Mouse (Mus musculus) neural tube, embryonic 14.5 days (tissue): ENCODE results near the gene Shank1. TPM values are rescaled to one million over a fixed set of nuclear protein-coding genes. Genes with fewer than 3 reads are reported as not detected.
"Not testable (repeated sequence)": the region's sequence is repeated elsewhere in the genome, so short reads cannot be mapped to it uniquely, and the experiment has no call there.

Experiments
- ATAC-seq: fragments of 200-750 bp; cut with Nextera tagmentation; 2 replicates; pipeline ENCODE4 v1.8.0; 2017; ENCODE audit warnings: low read depth, mild to moderate bottlenecking, moderate TSS enrichment, moderate library complexity
- H3K27ac ChIP-seq: fragments of 300-500 bp; sonication (generic); 2 replicates; pipeline ENCODE4 v1.5.1; 2014; ENCODE audit warnings: low read depth, mild to moderate bottlenecking, control low read depth, low read length, moderate library complexity, mixed read lengths
- H3K27me3 ChIP-seq: fragments of 300-500 bp; sonication (generic); 2 replicates; pipeline ENCODE4 v1.6.1; 2014; ENCODE audit warnings: low read length; ENCODE audit not compliant: control insufficient read depth, insufficient read depth
- H3K36me3 ChIP-seq: fragments of 300-500 bp; sonication (generic); 2 replicates; pipeline ENCODE4 v1.6.1; 2014; ENCODE audit warnings: low read length, mixed read lengths; ENCODE audit not compliant: control insufficient read depth, insufficient read depth
- H3K4me1 ChIP-seq: fragments of 300-500 bp; sonication (generic); 2 replicates; pipeline ENCODE4 v1.6.1; 2014; ENCODE audit warnings: low read length; ENCODE audit not compliant: control insufficient read depth, insufficient read depth
- H3K4me2 ChIP-seq: fragments of 300-500 bp; sonication (generic); 2 replicates; pipeline ENCODE4 v1.6.1; 2014; ENCODE audit warnings: mild to moderate bottlenecking, low read depth, low read length, control low read depth
- H3K4me3 ChIP-seq: fragments of 300-500 bp; sonication (generic); 2 replicates; pipeline ENCODE4 v1.5.1; 2014; ENCODE audit warnings: low read depth, low read length, control low read depth, mixed read lengths
- H3K9ac ChIP-seq: fragments of 300-500 bp; sonication (generic); replicated peaks from 2 replicates; pipeline ENCODE4 v1.6.1; 2014; ENCODE audit warnings: low read depth, mild to moderate bottlenecking, control low read depth, low read length, mixed read lengths
- H3K9me3 ChIP-seq: fragments of 300-500 bp; sonication (generic); 2 replicates; pipeline ENCODE4 v1.6.1; 2016; ENCODE audit warnings: low read length; ENCODE audit not compliant: control insufficient read depth
- WGBS: fragments of 180-500 bp; shearing (Covaris S2); extraction: QIAGEN DNeasy Blood & Tissue Kit; methylation state at CpG from one replicate; pipeline ENCODE4 v1.1.7; 2014; 5-methylcytosine and 5-hydroxymethylcytosine counted together
- polyA plus RNA-seq: library from polyadenylated mRNA; unstranded; fragments of >200 nt; fragmentation: Nextera tagmentation; extraction: Ambion mirVana; gene quantifications from 2 replicates; pipeline ENCODE4 v1.2.1, GENCODE M21; 2014

Shank1 gene
- polyA plus RNA-seq, 1 experiment from 2014 or later: 62.7 TPM

DNA sequence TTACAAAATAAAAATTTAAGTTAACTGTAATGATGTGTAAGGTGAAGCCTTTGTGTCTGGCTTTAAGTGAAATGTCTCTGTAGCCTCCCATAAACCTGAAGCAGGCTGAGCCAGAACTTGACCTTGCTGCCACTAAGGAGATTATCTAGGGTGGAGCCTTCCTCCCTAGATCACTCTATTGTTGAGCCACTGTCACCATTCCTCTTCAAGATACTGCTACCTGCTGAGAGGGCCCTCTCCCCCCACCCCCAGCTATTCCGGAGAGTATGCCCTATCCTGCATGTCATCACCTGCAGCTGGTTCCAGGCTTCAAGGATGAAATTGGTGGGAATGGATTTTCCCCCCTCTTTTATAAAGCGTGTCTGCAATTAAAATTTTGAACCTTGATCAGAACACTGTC is 12.6 kb upstream of the Shank1 start:
- not testable (repeated sequence) for H3K27me3 ChIP-seq, H3K27ac ChIP-seq, ATAC-seq, H3K4me1 ChIP-seq, H3K4me3 ChIP-seq, H3K9me3 ChIP-seq, H3K9ac ChIP-seq, H3K4me2 ChIP-seq, H3K36me3 ChIP-seq
- 77% methylated on average over 2 of the region's 2 CpGs for WGBS

DNA sequence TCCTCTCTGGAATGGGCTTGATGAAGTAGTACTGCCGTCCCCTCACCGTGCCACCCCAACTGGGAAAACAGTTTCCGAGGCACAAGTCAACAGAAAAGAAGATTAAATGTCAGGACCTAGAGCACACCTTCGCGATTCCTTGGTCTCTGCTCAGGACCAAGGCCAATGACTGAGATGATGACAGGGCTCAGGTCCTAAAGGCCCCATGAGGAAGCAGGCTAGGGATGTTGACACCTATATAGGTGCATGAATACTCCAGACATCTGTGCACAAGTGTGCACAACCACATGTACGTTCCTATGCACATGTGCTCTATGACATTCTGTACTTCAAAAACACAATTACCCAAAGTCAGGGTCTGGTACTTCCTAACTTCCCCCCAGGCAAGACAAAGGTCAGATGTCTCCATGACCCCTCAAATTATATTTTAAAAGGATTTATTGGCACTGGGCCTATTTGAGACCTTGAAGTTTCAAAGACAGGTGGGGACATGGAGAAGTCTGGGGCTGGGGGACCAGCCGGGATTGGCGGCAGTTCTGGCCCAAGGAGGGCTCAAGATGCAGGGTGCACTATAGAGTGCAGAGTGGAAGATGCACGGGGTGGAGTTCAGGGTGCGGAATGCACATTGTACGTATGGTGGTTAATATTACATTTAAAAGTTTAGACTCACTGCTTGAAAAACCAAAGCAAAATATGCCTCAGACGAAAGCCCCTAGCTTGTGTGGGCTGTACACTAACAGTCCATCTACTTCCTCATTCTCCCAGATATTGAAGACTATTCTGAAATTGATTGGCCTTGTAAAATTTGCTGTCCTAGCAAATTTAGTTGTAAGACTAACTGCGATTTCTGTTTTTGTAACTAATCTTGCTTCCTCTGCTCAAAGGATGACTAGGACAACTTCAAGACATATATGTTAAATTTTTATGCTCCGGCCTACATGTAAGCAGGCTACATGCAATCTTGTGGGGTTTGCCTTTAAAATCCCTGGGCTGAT is 6.4 kb upstream of the Shank1 start:
- no peak for ATAC-seq
- peaks cover 8% of the 10 kb centered on the region; the same call in 1 of the 2 replicates for H3K4me1 ChIP-seq
- H3K4me3 ChIP-seq: peak overlapping the region; percentile 70
- 84% methylated on average over 14 of the region's 14 CpGs for WGBS
- peak overlapping the region; percentile 92 for H3K27ac ChIP-seq
- H3K9ac ChIP-seq: peak overlapping the region; percentile 95
- no peaks in the 10 kb centered on the region for H3K36me3 ChIP-seq
- no peaks in the 10 kb centered on the region for H3K27me3 ChIP-seq
- H3K9me3 ChIP-seq: no peaks in the 10 kb centered on the region
- H3K4me2 ChIP-seq: peak overlapping the region; percentile 84

DNA sequence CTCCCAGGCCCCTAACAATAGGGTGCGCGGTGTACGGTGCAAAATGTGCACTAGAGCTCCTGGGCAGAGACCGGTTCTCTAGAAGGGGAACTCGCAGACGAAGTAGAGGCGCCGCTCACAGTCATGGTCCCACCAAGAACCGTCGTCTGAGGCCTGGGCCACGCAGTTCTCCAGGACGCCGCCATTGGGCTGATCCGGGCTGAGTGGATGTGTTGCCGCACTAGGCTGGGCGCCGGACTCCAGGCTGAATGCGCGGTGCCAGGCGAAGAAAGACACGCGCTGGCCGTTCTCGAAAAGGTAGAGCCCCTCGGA is 5.6 kb upstream of the Shank1 start:
- H3K27me3 ChIP-seq: no peaks in the 10 kb centered on the region
- peak overlapping the region; percentile 70 for H3K4me3 ChIP-seq
- H3K9ac ChIP-seq: peak overlapping the region; percentile 95
- no peaks in the 10 kb centered on the region for H3K36me3 ChIP-seq
- 0% methylated on average over 25 of the region's 25 CpGs for WGBS
- no peaks in the 10 kb centered on the region for H3K9me3 ChIP-seq
- H3K4me1 ChIP-seq: peaks cover 8% of the 10 kb centered on the region; the same call in 1 of the 2 replicates
- H3K4me2 ChIP-seq: peak overlapping the region; percentile 84
- H3K27ac ChIP-seq: peak overlapping the region; percentile 92
- ATAC-seq: peak; percentile 52

DNA sequence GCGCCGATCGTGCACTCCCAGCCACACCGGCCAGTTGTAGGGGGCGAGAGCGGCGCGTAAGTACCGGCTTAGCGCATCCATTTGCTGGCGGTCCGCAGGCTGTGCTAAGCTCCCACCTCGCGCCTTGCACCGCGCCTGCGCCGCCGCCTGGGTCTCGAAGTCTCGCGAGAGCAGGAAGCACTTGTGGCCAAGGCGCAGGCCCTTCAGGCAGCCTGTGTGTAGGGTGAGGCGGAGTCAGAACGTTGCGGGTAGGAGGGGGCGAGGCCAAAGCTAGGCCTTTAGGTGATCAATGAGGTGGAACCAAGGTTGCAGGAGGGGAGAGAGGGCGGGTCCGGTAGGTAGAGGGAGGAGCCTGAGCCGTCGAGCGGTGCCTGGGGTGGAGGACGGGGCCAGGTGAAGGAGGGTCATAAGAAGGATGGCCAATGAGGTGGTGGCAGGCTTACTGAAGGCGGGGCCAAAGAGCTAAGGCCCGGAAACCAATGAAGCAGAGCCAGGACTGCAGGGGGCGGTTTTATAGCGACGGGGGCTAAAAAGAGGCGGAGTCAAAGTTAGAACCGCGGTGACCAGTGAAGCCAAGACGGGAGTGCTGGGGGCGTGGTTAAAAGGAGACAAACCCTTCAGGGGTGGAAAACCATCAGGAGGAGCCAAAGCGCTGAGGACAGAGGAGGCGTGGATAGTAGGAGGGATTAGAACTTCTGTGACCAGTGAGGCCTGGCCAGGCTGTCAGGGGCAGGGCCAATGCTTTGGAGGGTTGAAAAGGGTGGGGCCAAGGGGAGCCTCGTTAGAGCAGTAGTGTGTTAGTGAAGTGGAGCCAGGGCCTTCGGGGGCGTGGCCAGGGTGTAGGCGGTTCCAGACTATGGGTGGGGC is 5.0 kb upstream of the Shank1 start:
- Histone ChIP-seq H3K9ac (peak overlapping the region; percentile 95), H3K4me1 (peaks cover 8% of the 10 kb centered on the region; the same call in 1 of the 2 replicates), H3K36me3 (no peaks in the 10 kb centered on the region), H3K9me3 (no peaks in the 10 kb centered on the region), H3K27me3 (no peaks in the 10 kb centered on the region), H3K4me3 (peak overlapping the region; percentile 70), H3K27ac (peak overlapping the region; percentile 92), H3K4me2 (peak overlapping the region; percentile 84)
- under 1% methylated on average over 49 of the region's 49 CpGs for WGBS
- ATAC-seq: peak; percentile 93

DNA sequence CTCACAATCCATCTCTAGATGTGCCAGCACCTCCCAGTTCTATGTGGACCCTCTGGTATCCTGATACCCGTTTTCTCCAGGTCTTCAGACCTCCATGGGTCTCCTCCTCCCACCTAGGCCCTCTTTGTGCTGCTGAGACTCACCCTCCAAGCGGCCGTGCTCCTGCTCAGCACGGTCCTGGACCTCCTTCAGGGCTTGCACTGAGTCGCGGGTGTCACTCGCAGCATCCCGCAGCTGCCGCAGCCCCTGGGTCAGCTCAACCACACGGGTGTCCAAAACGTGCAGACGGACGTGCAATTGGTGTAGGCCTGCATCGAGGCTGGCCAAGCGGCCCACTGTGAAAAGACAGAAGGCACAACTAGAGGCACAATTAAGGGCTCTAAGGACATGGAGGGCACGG is 4.4 kb upstream of the Shank1 start:
- Histone ChIP-seq H3K4me1 (peaks cover 8% of the 10 kb centered on the region; the same call in 1 of the 2 replicates), H3K4me2 (peak overlapping the region; percentile 84), H3K4me3 (peak overlapping the region; percentile 70; the same call in 1 of the 2 replicates), H3K27me3 (no peaks in the 10 kb centered on the region), H3K9ac (no peak overlapping the region), H3K9me3 (no peaks in the 10 kb centered on the region), H3K36me3 (no peaks in the 10 kb centered on the region), H3K27ac (no peak overlapping the region)
- no peak; the same call in 1 of the 2 replicates for ATAC-seq
- 6% methylated on average over 16 of the region's 16 CpGs for WGBS

DNA sequence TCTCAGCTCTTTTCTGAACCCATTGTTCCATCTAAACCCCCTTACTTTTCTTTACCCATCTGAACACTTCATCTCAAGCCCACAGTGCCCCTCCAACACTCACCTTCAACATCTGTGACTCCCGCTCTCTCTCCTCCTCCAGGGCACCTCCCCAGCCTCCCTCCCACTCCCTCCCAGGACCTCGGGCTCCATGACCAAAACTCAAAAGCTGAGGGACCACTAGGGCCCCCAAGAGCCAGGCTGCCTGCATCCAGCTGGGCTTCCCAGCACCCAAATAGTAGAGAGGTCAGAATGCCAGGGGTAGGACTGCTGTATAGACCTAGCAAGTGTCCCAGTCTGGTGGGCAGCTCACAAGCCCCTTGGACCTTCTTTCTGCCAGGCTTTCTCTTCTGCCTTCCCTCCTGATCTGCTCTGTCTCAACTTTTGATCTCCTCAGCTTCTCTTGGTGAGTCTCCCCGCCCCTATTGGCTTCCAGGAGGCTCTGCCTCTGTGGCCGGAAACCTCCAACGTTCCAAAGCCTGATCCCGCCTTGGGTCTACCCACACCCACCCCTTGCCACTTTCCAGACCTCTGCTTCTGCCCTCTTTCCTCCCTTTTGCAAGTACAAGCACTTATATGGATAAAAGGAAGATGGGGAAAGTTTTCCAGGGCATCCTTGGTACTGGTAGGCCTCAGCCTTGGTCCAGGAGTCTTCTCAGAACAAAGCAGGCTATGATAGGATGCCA is 3.4 kb upstream of the Shank1 start, which contains the start of gene Clec11a:
Gene Clec11a (minus strand): TSS at position 387 of the 725 bp plus-strand sequence.
- Histone ChIP-seq H3K36me3 (no peaks in the 10 kb centered on the region), H3K27me3 (no peaks in the 10 kb centered on the region), H3K4me1 (peaks cover 14% of the 10 kb centered on the region), H3K27ac (peak within 1 kb of the TSS; percentile 29), H3K9me3 (no peaks in the 10 kb centered on the region), H3K9ac (no peak within 1 kb of the TSS), H3K4me2 (peak within 1 kb of the TSS; percentile 84), H3K4me3 (peak within 1 kb of the TSS; percentile 70; the same call in 1 of the 2 replicates)
- WGBS: 63% methylated on average over 6 of the region's 6 CpGs
- no peak for ATAC-seq

DNA sequence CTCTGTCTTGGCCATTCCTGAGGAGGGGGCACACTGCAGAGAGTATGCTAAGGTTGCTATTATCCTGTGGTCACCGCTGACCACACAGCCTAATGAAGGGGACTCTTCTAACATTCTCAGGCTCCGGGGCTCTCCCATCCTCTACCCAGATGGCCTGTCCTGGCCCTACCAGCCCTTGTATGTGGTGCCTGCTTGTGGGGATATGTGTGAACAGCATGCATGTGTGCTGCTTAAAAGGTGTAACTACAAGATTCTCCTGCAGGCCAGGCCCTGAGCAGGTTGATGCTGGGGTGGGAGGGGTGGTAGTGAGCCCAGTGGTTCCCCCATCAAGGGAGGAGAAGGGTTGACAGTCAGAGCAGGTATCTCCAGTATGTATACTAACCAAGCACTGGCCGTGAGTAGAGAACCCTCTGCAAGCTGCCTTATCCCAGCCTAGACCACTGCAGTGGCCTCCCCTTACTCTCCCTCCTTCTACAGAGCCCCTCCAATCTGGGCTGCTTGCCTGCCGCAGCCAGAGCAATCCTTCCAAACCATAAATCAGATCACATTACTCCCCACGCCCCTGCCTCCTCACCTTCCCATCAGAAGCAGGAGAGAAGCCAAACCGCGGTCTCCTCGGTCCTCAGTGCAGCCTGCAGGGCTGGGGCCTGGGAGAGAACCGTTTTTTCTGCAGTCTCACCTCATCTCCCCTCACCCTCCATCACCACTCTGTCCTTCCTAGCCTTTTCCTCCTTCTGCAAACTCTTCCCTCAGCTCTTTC is 2.6 kb upstream of the Shank1 start:
- peaks cover 19% of the 10 kb centered on the region for H3K4me1 ChIP-seq
- peak overlapping the region; percentile 29 for H3K27ac ChIP-seq
- H3K9me3 ChIP-seq: no peaks in the 10 kb centered on the region
- H3K36me3 ChIP-seq: no peaks in the 10 kb centered on the region
- H3K9ac ChIP-seq: no peak overlapping the region
- no peak for ATAC-seq
- no peaks in the 10 kb centered on the region for H3K27me3 ChIP-seq
- H3K4me2 ChIP-seq: no peak overlapping the region
- WGBS: 27% methylated on average over 9 of the region's 9 CpGs
- no peak overlapping the region for H3K4me3 ChIP-seq
